Mouse (Mus musculus): ENCODE results near the gene Dmrta2.

- TF ChIP-seq POLR2A (IDR thresholded peaks at IDR 0.05; ENCODE audit: insufficient read length, low read depth) (no peak), MYOD1 (IDR thresholded peaks at IDR 0.05; ENCODE audit: control insufficient read depth in 1 of 3, insufficient read length in 2 of 3, low read depth in 2 of 3) (no peak), MAX (IDR thresholded peaks at IDR 0.05; ENCODE audit: low read depth) (no peak), USF1 (IDR thresholded peaks at IDR 0.05; ENCODE audit: low read depth) (no peak), E2F4 (IDR thresholded peaks at IDR 0.05; ENCODE audit: insufficient read depth) (no peak), TCF12 (IDR thresholded peaks at IDR 0.05; ENCODE audit: insufficient read depth, poor library complexity, severe bottlenecking) (no peak), CEBPB (IDR thresholded peaks at IDR 0.05; ENCODE audit: insufficient read depth, poor library complexity, severe bottlenecking) (no peak), POLR2AphosphoS2 (IDR thresholded peaks at IDR 0.05; ENCODE audit: insufficient read length, low read depth) (no peak), MYOG (IDR thresholded peaks at IDR 0.05; ENCODE audit: control insufficient read depth in 1 of 3, insufficient read depth in 1 of 3, insufficient read length in 2 of 3, low read depth in 2 of 3) (no peak)
Observed at GRCm38 (mm10) chr4:109969561-109969960, 8.3 kb upstream of the Dmrta2 start.

All from myocyte (in vitro differentiated cells).